Mouse (Mus musculus) kidney, postnatal 0 days (tissue): ENCODE measurements around the gene Anp32b. TPM values are rescaled to one million over a fixed set of nuclear protein-coding genes. Genes with fewer than 3 reads are reported as not detected.
A peak's percentile ranks its signal among the peaks of the same experiment; 100 is the strongest.

Experiments used
- ATAC-seq: fragments of 200-750 bp; cut with Nextera tagmentation; replicated peaks from 2 replicates; pipeline ENCODE4 v1.8.0; 2017; ENCODE audit warnings: low read depth, moderate number of reproducible peaks, moderate TSS enrichment, moderate library complexity; ENCODE audit not compliant: low FRiP score
- DNase-seq: peaks from one replicate; pipeline ENCODE4 v3.0.0-alpha.2; 2016; ENCODE audit warnings: low spot score
- H3K27ac ChIP-seq: fragments of 300-500 bp; sonication (generic); 2 replicates; pipeline ENCODE4 v1.5.1; 2014; ENCODE audit warnings: mild to moderate bottlenecking
- H3K27me3 ChIP-seq: fragments of 300-500 bp; sonication (generic); 2 replicates; pipeline ENCODE4 v1.6.1; 2014; ENCODE audit warnings: low read length, mixed read lengths; ENCODE audit not compliant: insufficient read depth
- H3K36me3 ChIP-seq: fragments of 300-500 bp; sonication (generic); 2 replicates; pipeline ENCODE4 v1.6.1; 2014; ENCODE audit warnings: low read length, mixed read lengths; ENCODE audit not compliant: insufficient read depth
- H3K4me1 ChIP-seq: fragments of 300-500 bp; sonication (generic); replicated peaks from 2 replicates; pipeline ENCODE4 v1.6.1; 2014; ENCODE audit warnings: antibody characterized with exemption, low read length, mixed read lengths; ENCODE audit not compliant: insufficient read depth
- H3K4me2 ChIP-seq: fragments of 300-500 bp; sonication (generic); 2 replicates; pipeline ENCODE4 v1.6.1; 2014; ENCODE audit warnings: mild to moderate bottlenecking, low read length, moderate library complexity, mixed read lengths
- H3K4me3 ChIP-seq: fragments of 300-500 bp; sonication (generic); replicated peaks from 2 replicates; pipeline ENCODE4 v1.5.1; 2014; ENCODE audit warnings: low read depth, low read length
- H3K9ac ChIP-seq: fragments of 300-500 bp; sonication (generic); 2 replicates; pipeline ENCODE4 v1.6.1; 2014; ENCODE audit warnings: low read depth, low read length
- H3K9me3 ChIP-seq: fragments of 300-500 bp; sonication (generic); replicated peaks from 2 replicates; pipeline ENCODE4 v1.6.1; 2016; ENCODE audit warnings: low read length, inconsistent platforms, mixed read lengths
- CTCF ChIP-seq: IDR thresholded peaks from 2 replicates; pipeline ENCODE4 v1.5.1; 2016; ENCODE audit warnings: antibody characterized with exemption, low read depth, mild to moderate bottlenecking, moderate library complexity
- WGBS: fragments of 180-500 bp; shearing (Covaris S2); extraction: QIAGEN DNeasy Blood & Tissue Kit; methylation state at CpG from one replicate; pipeline ENCODE4 v1.1.7; 2014; 5-methylcytosine and 5-hydroxymethylcytosine counted together
- polyA plus RNA-seq: library from polyadenylated mRNA; unstranded; fragments of >200 nt; fragmentation: Nextera tagmentation; extraction: Ambion mirVana; gene quantifications from 2 replicates; pipeline ENCODE4 v1.2.1, GENCODE M21; 2015

Anp32b gene
- polyA plus RNA-seq, 1 experiment from 2014 or later: 198 TPM

DNA sequence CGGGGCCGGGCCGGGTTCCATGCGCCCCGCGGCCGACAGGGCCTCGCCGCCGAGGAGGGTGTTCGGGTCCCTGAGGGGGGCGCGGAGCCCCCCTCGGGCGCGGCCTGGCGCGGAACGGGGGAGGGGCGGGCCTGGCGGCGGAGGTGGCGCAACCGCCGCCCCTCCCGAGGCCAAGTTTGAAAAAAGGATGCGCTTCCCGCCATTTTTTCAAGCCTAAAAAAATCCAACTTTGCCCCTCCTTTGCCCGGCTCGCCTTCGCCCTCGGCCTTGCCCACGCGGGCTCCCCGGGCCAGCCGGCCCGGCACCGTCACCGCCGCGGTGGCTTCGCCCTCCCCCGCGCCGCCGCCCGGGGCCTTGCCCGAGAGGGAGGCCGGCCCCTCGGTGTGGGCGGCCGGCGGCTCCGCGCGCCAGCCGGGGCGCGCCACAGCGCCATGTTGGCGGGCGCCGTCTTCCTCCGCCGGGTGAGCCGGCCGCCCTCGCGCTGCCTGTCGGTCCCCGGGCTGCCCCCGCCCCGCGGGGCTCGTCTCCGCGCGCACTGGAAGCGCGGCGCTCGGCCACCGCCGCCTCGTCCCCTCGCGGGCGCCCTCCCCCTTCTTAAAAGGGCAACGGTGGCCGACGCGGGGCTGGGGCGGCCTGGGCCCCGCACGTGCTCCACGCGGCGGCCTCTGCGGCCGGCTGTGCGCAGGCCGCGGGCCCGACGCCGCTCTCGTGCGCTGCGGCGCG is 1.2 kb downstream of the Anp32b start:
- Histone ChIP-seq H3K9ac (peak overlapping the region; percentile 92), H3K9me3 (no peaks in the 10 kb centered on the region), H3K4me2 (peak overlapping the region; percentile 81), H3K36me3 (0 out of 2 replicates have a peak, but pooled peaks cover 2% of the 10 kb centered on the region), H3K27ac (peak overlapping the region; percentile 97), H3K4me3 (peak overlapping the region; percentile 92), H3K4me1 (peaks cover 36% of the 10 kb centered on the region), H3K27me3 (no peaks in the 10 kb centered on the region)
- TF ChIP-seq CTCF: no peak
- DNase-seq: peak; percentile 82
- ATAC-seq: peak; percentile 66
- WGBS: under 1% methylated on average over 91 of the region's 111 CpGs

GRCm38 (mm10) chr4:46452481-46452850 is 1.8 kb downstream of the Anp32b start:
- ATAC-seq: peak; percentile 40
- no peaks in the 10 kb centered on the region for H3K27me3 ChIP-seq

DNA sequence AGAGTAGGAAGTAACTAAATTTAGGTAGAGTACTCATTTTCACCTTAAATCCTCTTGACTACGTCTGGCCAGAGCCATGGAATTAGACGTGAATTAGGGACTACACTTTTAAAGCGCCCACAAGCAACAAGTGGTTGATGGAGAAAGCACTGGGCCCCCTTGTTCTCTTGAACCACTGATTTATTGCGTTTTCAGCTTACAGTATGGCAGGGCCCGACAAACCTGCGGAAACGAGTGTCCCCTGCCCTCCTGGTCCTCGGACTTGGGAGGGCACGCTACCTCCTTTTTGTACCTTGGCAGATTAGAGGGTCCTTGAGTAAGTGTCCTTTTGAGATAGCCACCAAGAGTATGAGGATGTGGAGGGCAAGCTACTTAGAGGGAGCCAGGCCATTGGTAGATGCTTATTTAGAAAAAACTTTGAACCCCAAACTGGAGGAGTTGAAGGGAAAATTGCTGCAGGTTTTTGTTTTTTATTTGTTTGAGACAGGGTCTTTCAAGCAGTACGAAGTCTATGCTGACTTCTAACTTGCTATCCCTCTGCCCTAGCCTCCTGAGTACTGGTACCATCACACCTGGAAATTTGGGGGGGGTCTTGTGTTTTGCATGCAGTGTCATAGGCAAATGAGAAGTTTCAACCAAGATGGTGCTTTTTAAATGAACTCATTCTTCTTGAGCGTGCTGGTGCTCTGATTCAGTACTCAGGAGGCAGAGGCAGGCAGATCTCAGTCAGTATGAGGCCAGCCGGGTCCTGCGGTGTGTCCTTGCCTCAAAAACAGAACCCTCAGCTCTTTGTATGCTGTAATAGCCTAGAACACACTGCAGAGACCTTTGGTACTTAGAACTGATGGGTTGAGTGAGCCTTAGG is 2.4 kb downstream of the Anp32b start:
- peaks cover 40% of the 10 kb centered on the region for H3K4me1 ChIP-seq
- WGBS: 33% methylated on average over 13 of the region's 13 CpGs
- no peak for DNase-seq

More at GRCm38 (mm10) chr4:46452481-46452850, 1.8 kb downstream of the Anp32b start:
- H3K4me2 ChIP-seq: peak overlapping the region; percentile 81
- peaks cover 40% of the 10 kb centered on the region for H3K4me1 ChIP-seq
- WGBS: 0% methylated on average over 17 of the region's 19 CpGs
- H3K4me3 ChIP-seq: peak overlapping the region; percentile 92
- peak overlapping the region; percentile 92 for H3K9ac ChIP-seq
- H3K9me3 ChIP-seq: no peaks in the 10 kb centered on the region
- peak; percentile 74 for DNase-seq
- H3K27ac ChIP-seq: peak overlapping the region; percentile 97
- H3K36me3 ChIP-seq: 0 out of 2 replicates have a peak, but pooled peaks cover 2% of the 10 kb centered on the region
- TF ChIP-seq CTCF: no peak

GRCm38 (mm10) chr4:46454097-46454864 is 3.6 kb downstream of the Anp32b start:
- 69% methylated on average over 5 of the region's 5 CpGs for WGBS
- Histone ChIP-seq H3K4me2 (no peak overlapping the region), H3K9me3 (no peaks in the 10 kb centered on the region), H3K4me1 (peaks cover 40% of the 10 kb centered on the region), H3K36me3 (0 out of 2 replicates have a peak, but pooled peaks cover 2% of the 10 kb centered on the region), H3K27me3 (no peaks in the 10 kb centered on the region), H3K4me3 (no peak overlapping the region), H3K9ac (no peak overlapping the region), H3K27ac (no peak overlapping the region)
- TF ChIP-seq CTCF: no peak
- DNase-seq (no peak), ATAC-seq (no peak)

More for the DNA sequence above, 2.4 kb downstream of the Anp32b start:
- H3K4me3 ChIP-seq: peak overlapping the region; percentile 92; the same call in 1 of the 2 replicates
- H3K9me3 ChIP-seq: no peaks in the 10 kb centered on the region
- 0 out of 2 replicates have a peak, but pooled peaks cover 2% of the 10 kb centered on the region for H3K36me3 ChIP-seq
- no peak for TF ChIP-seq CTCF
- H3K4me2 ChIP-seq: peak overlapping the region; percentile 81
- H3K27ac ChIP-seq: peak overlapping the region; percentile 97; the same call in 1 of the 2 replicates
- ATAC-seq: no peak
- peak overlapping the region; percentile 92; the same call in 1 of the 2 replicates for H3K9ac ChIP-seq
- H3K27me3 ChIP-seq: no peaks in the 10 kb centered on the region

DNA sequence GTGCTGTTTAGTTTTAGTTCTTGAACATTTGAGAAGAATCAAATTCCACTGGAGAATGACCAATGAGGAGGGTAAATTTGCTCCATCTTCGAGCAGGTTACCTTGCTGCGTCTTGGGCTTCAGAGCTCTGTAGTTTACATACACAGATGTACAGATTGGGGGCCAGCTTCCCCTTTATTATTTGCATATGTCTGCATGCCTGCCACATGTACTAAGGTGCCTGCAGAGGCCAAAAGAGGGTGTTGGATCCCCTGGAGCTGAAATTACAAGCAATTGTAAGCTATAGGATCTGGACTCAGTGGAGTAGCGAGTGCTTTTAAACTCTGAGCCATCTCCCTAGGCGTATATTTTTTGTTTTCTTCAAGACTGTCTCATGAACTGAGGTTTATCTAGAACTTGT is 6.1 kb downstream of the Anp32b start:
- Histone ChIP-seq H3K27ac (no peak overlapping the region), H3K9me3 (no peaks in the 10 kb centered on the region), H3K4me2 (no peak overlapping the region), H3K36me3 (peaks cover 12% of the 10 kb centered on the region; the same call in 1 of the 2 replicates), H3K9ac (no peak overlapping the region), H3K4me1 (peaks cover 34% of the 10 kb centered on the region), H3K4me3 (no peak overlapping the region), H3K27me3 (no peaks in the 10 kb centered on the region)
- DNase-seq: no peak
- 79% methylated on average over 4 of the region's 4 CpGs for WGBS
- no peak for TF ChIP-seq CTCF
- no peak for ATAC-seq
